Mouse (Mus musculus) liver, embryonic 15.5 days (tissue): ENCODE results near the gene Gm21748. TPM values are rescaled to one million over a fixed set of nuclear protein-coding genes. Genes with fewer than 3 reads are reported as not detected.
"Not testable (repeated sequence)": the region's sequence is repeated elsewhere in the genome, so short reads cannot be mapped to it uniquely, and the experiment has no call there.

ENCODE experiments used
- ATAC-seq: fragments of 200-750 bp; cut with Nextera tagmentation; 2 replicates; pipeline ENCODE4 v1.8.0; 2017; ENCODE audit warnings: moderate number of reproducible peaks, mild to moderate bottlenecking, moderate library complexity; ENCODE audit not compliant: insufficient read depth
- H3K27ac ChIP-seq: fragments of 300-500 bp; sonication (generic); replicated peaks from 2 replicates; pipeline ENCODE4 v1.5.1; 2015; ENCODE audit warnings: mild to moderate bottlenecking, inconsistent platforms
- H3K27me3 ChIP-seq: fragments of 300-500 bp; sonication (generic); 2 replicates; pipeline ENCODE4 v1.6.1; 2015; ENCODE audit warnings: mild to moderate bottlenecking, inconsistent platforms
- H3K36me3 ChIP-seq: fragments of 300-500 bp; sonication (generic); replicated peaks from 2 replicates; pipeline ENCODE4 v1.6.1; 2015; ENCODE audit warnings: moderate library complexity, mild to moderate bottlenecking, inconsistent platforms
- H3K4me1 ChIP-seq: fragments of 300-500 bp; sonication (generic); replicated peaks from 2 replicates; pipeline ENCODE4 v1.6.1; 2015; ENCODE audit warnings: inconsistent platforms
- H3K4me2 ChIP-seq: fragments of 300-500 bp; sonication (generic); 2 replicates; pipeline ENCODE4 v1.6.1; 2015; ENCODE audit warnings: moderate library complexity, mild to moderate bottlenecking, inconsistent platforms
- H3K4me3 ChIP-seq: fragments of 300-500 bp; sonication (generic); replicated peaks from 2 replicates; pipeline ENCODE4 v1.5.1; 2015; ENCODE audit warnings: mild to moderate bottlenecking, inconsistent platforms
- H3K9ac ChIP-seq: fragments of 300-500 bp; sonication (generic); 2 replicates; pipeline ENCODE4 v1.6.1; 2015; ENCODE audit warnings: moderate library complexity, mild to moderate bottlenecking, inconsistent platforms
- H3K9me3 ChIP-seq: fragments of 300-500 bp; sonication (generic); replicated peaks from 2 replicates; pipeline ENCODE4 v1.6.1; 2016; ENCODE audit warnings: inconsistent platforms
- WGBS: fragments of 180-500 bp; shearing (Covaris S2); methylation state at CpG from one replicate; pipeline ENCODE4 v1.1.7; 2015; ENCODE audit warnings: mixed read lengths; ENCODE audit not compliant: insufficient replicate concordance; 5-methylcytosine and 5-hydroxymethylcytosine counted together
- polyA plus RNA-seq: library from polyadenylated mRNA; unstranded; fragments of >200 nt; fragmentation: Nextera tagmentation; extraction: Ambion mirVana; gene quantifications from 2 replicates; pipeline ENCODE4 v1.2.1, GENCODE M21; 2015

Gm21748 gene
- polyA plus RNA-seq: not detected in 2 replicates

DNA sequence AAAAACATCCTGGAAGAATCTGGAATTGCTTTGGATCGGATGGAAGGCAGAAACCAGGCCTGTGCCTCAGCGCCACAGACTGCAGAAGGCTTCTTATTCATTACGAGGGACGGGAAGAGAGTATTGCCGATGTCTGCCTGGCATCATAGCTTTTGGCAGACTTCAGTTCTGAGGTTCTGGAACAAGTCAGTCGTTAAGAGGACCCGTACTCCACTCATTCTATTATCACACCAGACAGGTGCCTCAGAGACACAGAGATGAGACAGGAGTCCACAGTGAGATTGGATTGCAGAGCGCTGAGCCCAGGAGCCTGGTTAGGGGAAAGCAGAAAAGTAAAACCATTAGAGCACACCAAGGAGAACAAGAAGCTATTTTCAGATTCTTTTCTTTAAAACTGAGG is at the start of gene Gm21748:
Gm21748 (minus strand) TSS at position 101 of the 400 bp plus-strand sequence.
- WGBS: no CpG with 5 or more reads among the region's 8 CpGs
- not testable (repeated sequence) for H3K9ac ChIP-seq, ATAC-seq, H3K4me1 ChIP-seq, H3K27me3 ChIP-seq, H3K27ac ChIP-seq, H3K4me3 ChIP-seq, H3K4me2 ChIP-seq, H3K36me3 ChIP-seq, H3K9me3 ChIP-seq

Other genes starting within 250 kb of the Gm21748 start
- not detected in 2 replicates for gene Gm21860, start 84.4 kb downstream of the Gm21748 start, polyA plus RNA-seq
- not detected in 2 replicates for gene Gm47283, start 54.4 kb downstream of the Gm21748 start, polyA plus RNA-seq